Mouse (Mus musculus) forebrain, embryonic 13.5 days (tissue): ENCODE data around the gene Gtf3c6. TPM values are rescaled to one million over a fixed set of nuclear protein-coding genes. Genes with fewer than 3 reads are reported as not detected.
"Not testable (repeated sequence)": the region's sequence is repeated elsewhere in the genome, so short reads cannot be mapped to it uniquely, and the experiment has no call there.

Experiments used
- ATAC-seq: fragments of 200-750 bp; cut with Nextera tagmentation; 2 replicates; pipeline ENCODE4 v1.8.0; 2017
- H3K27ac ChIP-seq: fragments of 300-500 bp; sonication (generic); 2 replicates; pipeline ENCODE4 v1.5.1; 2015; ENCODE audit warnings: inconsistent platforms, mild to moderate bottlenecking, moderate library complexity
- H3K27me3 ChIP-seq: fragments of 300-500 bp; sonication (generic); 2 replicates; pipeline ENCODE4 v1.6.1; 2015; ENCODE audit warnings: mild to moderate bottlenecking, inconsistent platforms
- H3K36me3 ChIP-seq: fragments of 300-500 bp; sonication (generic); 2 replicates; pipeline ENCODE4 v1.6.1; 2015; ENCODE audit warnings: mild to moderate bottlenecking, inconsistent platforms; ENCODE audit not compliant: poor library complexity, severe bottlenecking
- H3K4me1 ChIP-seq: fragments of 300-500 bp; sonication (generic); 2 replicates; pipeline ENCODE4 v1.6.1; 2015; ENCODE audit warnings: inconsistent platforms
- H3K4me2 ChIP-seq: fragments of 300-500 bp; sonication (generic); 2 replicates; pipeline ENCODE4 v1.6.1; 2015; ENCODE audit warnings: inconsistent platforms, mild to moderate bottlenecking, moderate library complexity
- H3K4me3 ChIP-seq: fragments of 300-500 bp; sonication (generic); 2 replicates; pipeline ENCODE4 v1.5.1; 2015; ENCODE audit warnings: mild to moderate bottlenecking, inconsistent platforms
- H3K9ac ChIP-seq: fragments of 300-500 bp; sonication (generic); 2 replicates; pipeline ENCODE4 v1.6.1; 2015; ENCODE audit warnings: mild to moderate bottlenecking, inconsistent platforms
- H3K9me3 ChIP-seq: fragments of 300-500 bp; sonication (generic); replicated peaks from 2 replicates; pipeline ENCODE4 v1.6.1; 2016; ENCODE audit warnings: inconsistent platforms
- WGBS: fragments of 180-500 bp; shearing (Covaris S2); methylation state at CpG from one replicate; pipeline ENCODE4 v1.1.7; 2015; 5-methylcytosine and 5-hydroxymethylcytosine counted together
- polyA plus RNA-seq: library from polyadenylated mRNA; unstranded; fragments of >200 nt; fragmentation: Nextera tagmentation; extraction: Ambion mirVana; gene quantifications from 2 replicates; pipeline ENCODE4 v1.2.1, GENCODE M21; 2015

The Gtf3c6 gene
- 116 and 122 TPM in 2 replicates for polyA plus RNA-seq

DNA sequence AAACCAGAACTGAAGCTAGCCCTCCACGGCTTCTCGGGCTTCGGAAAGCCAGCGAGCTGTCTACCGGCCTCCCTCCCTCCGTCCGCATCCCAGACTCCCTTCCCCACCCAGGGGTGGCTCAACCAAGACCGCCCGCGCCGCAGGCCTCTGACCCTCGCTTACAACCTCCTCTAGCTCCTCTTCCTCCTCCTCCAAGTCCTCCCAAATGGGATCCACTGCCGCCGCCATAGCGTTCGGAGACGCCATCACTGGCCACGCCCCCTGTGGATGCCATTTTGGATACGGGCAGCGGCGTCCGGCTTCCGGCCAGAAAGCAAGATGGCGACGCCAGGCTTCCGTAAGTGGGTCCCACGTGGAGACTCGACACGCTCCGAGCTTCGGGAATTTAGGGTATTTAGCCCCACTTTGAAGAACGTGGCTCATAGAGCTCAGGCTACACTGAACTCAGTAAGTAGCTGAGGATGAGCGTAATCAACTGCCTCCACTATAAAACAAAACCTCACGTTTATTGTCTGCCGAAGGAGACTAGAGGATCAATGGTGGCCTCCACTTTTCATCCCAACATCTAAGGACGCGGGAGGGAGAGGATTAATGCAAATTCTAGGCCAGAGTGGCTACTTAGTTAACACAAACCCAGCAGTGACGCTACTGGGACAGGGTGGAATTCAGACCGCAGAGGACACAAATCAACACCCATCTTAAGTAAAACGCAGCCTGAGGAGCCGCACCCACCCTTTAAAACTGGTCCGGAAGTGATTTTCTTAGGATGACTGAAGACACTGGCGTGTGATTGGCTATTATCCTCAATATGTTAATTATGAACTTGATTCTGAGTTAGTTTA lies at the start of gene Gtf3c6:
Gene Gtf3c6, minus strand, starts transcription at position 695 of the 842 bp plus-strand sequence.
- WGBS: under 1% methylated on average over 43 of the region's 43 CpGs
- Histone ChIP-seq H3K27me3 (no peaks in the 10 kb centered on the region), H3K4me1 (peaks cover 6% of the 10 kb centered on the region; the same call in 1 of the 2 replicates), H3K9me3 (no peaks in the 10 kb centered on the region), H3K4me2 (peak within 1 kb of the TSS; percentile 65), H3K36me3 (peaks cover 21% of the 10 kb centered on the region), H3K27ac (peak within 1 kb of the TSS; percentile 93), H3K4me3 (peak within 1 kb of the TSS; percentile 77), H3K9ac (peak within 1 kb of the TSS; percentile 91)
- peak; percentile 80 for ATAC-seq

DNA sequence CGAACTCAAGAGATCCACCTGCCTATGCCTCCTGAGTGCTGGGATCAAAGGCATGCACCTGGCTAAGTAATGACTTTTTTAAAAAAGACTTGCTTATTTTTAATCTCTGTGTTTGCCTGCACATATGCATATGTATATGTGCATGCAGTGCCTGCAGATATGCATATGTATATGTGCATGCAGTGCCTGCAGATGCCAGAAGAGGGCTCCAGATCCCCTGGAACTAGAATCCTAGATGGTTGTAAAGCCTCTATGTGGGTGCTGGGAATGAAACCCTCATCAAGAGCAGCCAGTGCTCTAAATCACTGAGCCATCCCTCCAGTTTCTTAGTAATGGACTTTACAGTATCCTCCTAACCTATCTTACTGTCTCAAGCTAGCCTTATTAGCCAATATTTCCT lies 48.1 kb upstream of the Gtf3c6 start:
- peaks cover 2% of the 10 kb centered on the region; the same call in 1 of the 2 replicates for H3K9me3 ChIP-seq
- H3K4me3 ChIP-seq: no peak overlapping the region
- no peak for ATAC-seq
- 0 out of 2 replicates have a peak, but pooled peaks cover 3% of the 10 kb centered on the region for H3K4me1 ChIP-seq
- no peaks in the 10 kb centered on the region for H3K36me3 ChIP-seq
- WGBS: 83% methylated on average over 1 of the region's 1 CpGs
- H3K27me3 ChIP-seq: no peaks in the 10 kb centered on the region
- H3K27ac ChIP-seq: no peak overlapping the region
- no peak overlapping the region for H3K9ac ChIP-seq
- H3K4me2 ChIP-seq: no peak overlapping the region

DNA sequence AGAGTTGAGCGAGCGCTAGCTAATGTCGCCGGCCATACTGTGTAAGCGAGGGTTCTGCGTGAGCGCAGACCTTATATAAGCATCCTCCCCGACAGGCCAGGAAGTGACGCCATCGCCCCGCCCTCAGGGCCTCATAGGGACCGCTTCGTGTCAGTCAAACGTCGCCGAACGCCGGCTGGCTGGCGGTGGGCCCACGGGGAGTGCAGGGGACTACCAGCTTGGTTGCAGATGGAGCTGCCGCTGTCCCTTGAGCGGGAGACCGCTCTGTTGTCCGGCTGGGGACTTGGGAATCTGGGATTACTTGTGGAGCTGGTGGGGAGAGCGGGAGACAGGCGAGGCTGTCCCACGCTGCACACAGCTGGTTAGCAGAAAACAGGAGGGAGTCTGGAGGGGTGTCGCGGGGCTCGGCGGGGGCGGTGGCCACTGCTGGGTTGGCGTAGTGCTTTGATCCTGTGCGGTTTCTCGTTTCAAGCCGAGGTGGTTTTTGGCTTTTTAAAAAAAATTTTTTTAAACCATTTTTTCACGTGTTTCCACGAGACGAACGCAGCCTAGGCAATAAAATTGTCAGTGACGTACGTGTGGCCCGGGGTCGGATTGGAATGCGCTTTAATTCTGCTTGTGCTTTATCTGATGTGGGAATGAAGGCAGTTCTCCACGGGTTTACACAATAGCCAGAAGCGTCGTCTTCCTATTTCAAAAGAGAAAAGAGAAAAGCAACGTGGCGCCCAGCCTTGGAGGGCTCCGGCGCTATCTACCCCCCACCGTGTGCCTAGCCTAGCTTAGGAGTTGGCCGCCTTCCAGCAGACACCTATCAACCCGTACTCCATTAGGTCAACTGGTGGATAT lies 44.5 kb upstream of the Gtf3c6 start, which contains the start of gene Amd1:
Gene Amd1, minus strand, starts transcription at position 47 of the 846 bp plus-strand sequence.
- H3K4me3 ChIP-seq: peak within 1 kb of the TSS; percentile 98
- H3K4me2 ChIP-seq: peak within 1 kb of the TSS; percentile 76
- H3K9ac ChIP-seq: peak within 1 kb of the TSS; percentile 97
- H3K9me3 ChIP-seq: peaks cover 2% of the 10 kb centered on the region; the same call in 1 of the 2 replicates
- peak; percentile 98 for ATAC-seq
- peaks cover 28% of the 10 kb centered on the region for H3K4me1 ChIP-seq
- WGBS: under 1% methylated on average over 55 of the region's 55 CpGs
- no peaks in the 10 kb centered on the region for H3K27me3 ChIP-seq
- no peaks in the 10 kb centered on the region for H3K36me3 ChIP-seq
- H3K27ac ChIP-seq: peak within 1 kb of the TSS; percentile 99

DNA sequence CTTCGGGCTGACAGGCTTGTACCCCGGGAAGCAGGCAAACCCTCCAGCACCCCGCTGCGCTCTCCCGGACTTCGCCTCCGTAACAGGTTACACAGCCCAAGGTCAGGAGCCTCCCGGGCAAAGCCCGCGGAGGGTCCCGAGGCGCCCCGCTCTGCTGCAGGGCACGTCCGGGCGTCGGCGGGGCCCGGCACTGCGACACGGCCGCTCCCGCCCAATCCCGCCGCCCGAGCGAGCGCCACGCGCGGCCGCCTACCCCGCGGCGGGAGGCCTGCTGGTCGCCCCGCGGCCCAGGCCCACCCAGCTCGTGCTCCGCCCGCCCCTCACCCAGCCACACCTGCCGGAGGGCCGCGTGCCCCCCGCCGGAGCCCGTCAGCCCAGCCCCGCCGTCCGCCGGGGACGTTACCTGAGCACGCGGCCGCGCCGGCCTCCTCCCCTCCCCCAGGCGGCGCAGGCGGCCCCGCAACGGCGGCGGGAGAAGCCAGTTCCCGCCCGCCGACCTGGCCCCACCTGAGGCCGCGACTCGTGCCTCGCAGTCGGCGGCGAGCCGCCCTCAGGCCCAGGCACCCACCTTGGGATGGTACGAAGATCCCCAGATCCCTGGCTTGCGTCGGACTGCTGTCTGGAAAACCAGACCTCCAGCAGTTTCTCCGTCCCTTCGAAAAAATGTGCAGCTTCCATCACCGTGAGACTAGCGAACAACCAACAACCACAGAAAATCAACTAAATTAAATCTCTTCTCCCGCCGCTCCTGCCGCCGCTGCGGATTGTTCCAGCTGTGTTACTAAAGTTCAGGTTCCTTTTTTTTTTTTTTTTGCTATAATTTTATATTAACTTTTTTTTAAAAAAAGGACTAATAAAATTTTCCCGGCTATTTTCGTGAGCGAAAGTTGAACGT lies 43.5 kb upstream of the Gtf3c6 start:
- ATAC-seq: peak; percentile 14
- not testable (repeated sequence) for H3K9me3 ChIP-seq, H3K36me3 ChIP-seq, H3K27me3 ChIP-seq
- H3K4me3 ChIP-seq: peak overlapping the region; percentile 98
- H3K4me2 ChIP-seq: peak overlapping the region; percentile 76
- WGBS: 1% methylated on average over 45 of the region's 91 CpGs
- peaks cover 33% of the 10 kb centered on the region for H3K4me1 ChIP-seq
- H3K27ac ChIP-seq: peak overlapping the region; percentile 89
- H3K9ac ChIP-seq: peak overlapping the region; percentile 97

DNA sequence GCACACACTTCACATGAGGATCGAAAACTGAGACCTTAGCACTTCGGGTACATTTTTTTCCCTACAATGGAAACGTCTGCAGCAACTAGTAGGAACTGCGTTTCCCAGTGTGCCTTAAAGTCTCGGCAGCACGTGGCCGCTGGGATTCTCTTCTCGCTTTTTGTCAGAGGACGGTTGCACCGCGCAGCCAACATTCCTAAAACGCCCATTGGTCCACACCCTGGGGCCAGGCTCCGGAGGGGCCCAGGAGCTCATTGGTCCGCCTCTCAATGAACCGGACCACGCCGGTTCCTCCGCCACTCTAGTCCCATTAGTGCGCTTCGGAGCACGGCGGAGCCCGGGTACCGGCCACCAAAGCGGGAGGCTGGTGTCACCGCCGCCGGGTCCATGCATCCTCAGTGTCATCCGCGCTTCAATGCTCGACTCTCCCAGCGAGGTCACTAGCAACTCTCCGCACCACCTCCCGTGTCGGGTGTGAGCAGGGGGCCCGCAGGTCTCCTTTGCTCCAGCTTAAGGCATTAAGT lies 42.8 kb upstream of the Gtf3c6 start:
- WGBS: under 1% methylated on average over 36 of the region's 36 CpGs
- peak; percentile 76 for ATAC-seq
- Histone ChIP-seq H3K36me3 (no peaks in the 10 kb centered on the region), H3K27ac (peak overlapping the region; percentile 89), H3K4me2 (peak overlapping the region; percentile 76), H3K9ac (peak overlapping the region; percentile 97), H3K9me3 (no peaks in the 10 kb centered on the region), H3K4me1 (peaks cover 38% of the 10 kb centered on the region), H3K4me3 (peak overlapping the region; percentile 98), H3K27me3 (no peaks in the 10 kb centered on the region)

DNA sequence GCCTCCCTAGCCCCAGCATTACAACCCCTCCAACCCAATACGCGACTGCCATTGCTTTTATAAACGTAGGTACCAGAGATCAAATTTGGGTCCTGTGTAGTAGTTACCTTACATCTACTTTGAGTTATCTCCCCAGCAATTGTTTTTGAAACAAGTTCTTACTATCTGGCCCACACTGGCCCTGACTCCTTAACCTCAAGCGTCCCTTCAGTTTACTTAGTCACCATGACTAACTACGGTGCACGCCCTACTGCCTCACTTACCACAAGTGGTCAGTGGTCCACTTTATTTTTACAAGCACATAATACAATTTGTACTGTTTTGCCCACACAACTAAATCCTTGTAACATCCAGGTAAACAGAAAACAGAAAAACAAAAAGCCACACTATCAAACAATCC lies 34.7 kb upstream of the Gtf3c6 start:
- Histone ChIP-seq H3K9me3 (no peaks in the 10 kb centered on the region), H3K9ac (no peak overlapping the region), H3K27ac (no peak overlapping the region), H3K27me3 (no peaks in the 10 kb centered on the region), H3K4me3 (no peak overlapping the region), H3K36me3 (peaks cover 34% of the 10 kb centered on the region), H3K4me2 (no peak overlapping the region), H3K4me1 (peaks cover 21% of the 10 kb centered on the region; the same call in 1 of the 2 replicates)
- 92% methylated on average over 6 of the region's 6 CpGs for WGBS
- ATAC-seq: no peak

DNA sequence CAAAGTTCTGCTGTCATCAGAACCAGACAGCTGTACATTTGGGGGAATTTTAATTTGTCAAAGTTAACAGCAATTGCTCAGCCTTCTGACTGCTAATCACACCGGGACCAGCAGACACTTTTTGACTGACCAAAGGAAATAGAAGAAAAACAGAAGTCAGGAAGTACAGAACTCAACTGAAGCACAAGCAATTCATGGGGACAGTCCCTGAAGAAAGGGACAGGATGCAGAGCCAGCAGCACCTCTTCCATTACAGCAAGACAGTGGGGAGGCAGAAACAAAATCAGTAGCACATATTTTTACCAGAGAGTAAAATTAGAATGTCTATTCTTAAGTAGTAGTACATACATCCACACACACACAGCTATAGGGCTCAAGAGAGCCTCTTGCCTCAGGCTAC lies 28.9 kb upstream of the Gtf3c6 start:
- Histone ChIP-seq H3K4me2 (no peak overlapping the region), H3K9me3 (no peaks in the 10 kb centered on the region), H3K9ac (no peak overlapping the region), H3K27me3 (no peaks in the 10 kb centered on the region), H3K4me1 (no peaks in the 10 kb centered on the region), H3K36me3 (peaks cover 47% of the 10 kb centered on the region), H3K4me3 (no peak overlapping the region), H3K27ac (no peak overlapping the region)
- WGBS: 94% methylated on average over 1 of the region's 1 CpGs
- ATAC-seq: no peak

DNA sequence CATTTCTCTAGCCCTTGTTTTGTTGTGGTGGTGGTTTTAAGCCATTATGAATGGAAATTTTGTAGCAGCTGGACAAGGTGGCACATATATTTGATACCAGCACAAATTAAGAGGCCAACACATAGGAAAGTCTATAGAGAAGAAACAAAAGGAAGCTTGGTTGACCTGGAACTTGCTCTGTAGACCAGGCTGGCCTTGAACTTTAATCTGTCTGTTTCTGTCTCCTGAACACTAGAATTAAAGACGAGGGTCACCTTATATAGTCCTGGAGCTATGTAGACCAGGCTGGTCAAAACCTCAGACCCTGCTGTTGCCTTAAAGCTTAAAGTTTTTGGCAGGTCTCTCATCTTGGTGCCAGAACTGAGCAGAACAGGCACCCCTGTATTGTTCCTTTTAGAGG lies 27.7 kb upstream of the Gtf3c6 start:
- no peaks in the 10 kb centered on the region for H3K9me3 ChIP-seq
- no peak overlapping the region for H3K27ac ChIP-seq
- H3K36me3 ChIP-seq: peaks cover 36% of the 10 kb centered on the region
- no peaks in the 10 kb centered on the region for H3K4me1 ChIP-seq
- H3K27me3 ChIP-seq: no peaks in the 10 kb centered on the region
- H3K9ac ChIP-seq: no peak overlapping the region
- 92% methylated on average over 1 of the region's 1 CpGs for WGBS
- H3K4me2 ChIP-seq: no peak overlapping the region
- no peak overlapping the region for H3K4me3 ChIP-seq
- ATAC-seq: no peak

DNA sequence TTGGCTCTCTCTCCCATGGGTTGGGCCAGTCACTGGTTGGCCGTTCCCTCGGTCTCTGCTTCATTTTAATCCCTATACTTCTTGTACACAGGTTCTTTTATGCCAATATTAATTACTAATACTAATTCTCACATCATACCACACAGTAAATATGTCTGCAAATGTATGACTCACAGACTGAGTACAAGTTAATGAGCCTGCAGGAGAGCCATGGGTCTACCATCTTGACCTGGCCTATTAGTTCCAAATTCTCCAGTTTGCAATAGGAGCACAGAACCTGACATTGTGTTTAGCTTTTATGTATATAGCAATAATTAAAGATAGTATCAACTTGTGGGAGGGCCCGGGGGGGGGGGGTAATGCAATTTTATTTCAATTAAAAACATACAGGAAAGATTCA lies 27.1 kb upstream of the Gtf3c6 start:
- Histone ChIP-seq H3K4me2 (no peak overlapping the region), H3K9ac (no peak overlapping the region), H3K4me1 (no peaks in the 10 kb centered on the region), H3K9me3 (no peaks in the 10 kb centered on the region), H3K4me3 (no peak overlapping the region), H3K36me3 (peaks cover 31% of the 10 kb centered on the region), H3K27me3 (no peaks in the 10 kb centered on the region), H3K27ac (no peak overlapping the region)
- 87% methylated on average over 3 of the region's 3 CpGs for WGBS
- no peak for ATAC-seq

DNA sequence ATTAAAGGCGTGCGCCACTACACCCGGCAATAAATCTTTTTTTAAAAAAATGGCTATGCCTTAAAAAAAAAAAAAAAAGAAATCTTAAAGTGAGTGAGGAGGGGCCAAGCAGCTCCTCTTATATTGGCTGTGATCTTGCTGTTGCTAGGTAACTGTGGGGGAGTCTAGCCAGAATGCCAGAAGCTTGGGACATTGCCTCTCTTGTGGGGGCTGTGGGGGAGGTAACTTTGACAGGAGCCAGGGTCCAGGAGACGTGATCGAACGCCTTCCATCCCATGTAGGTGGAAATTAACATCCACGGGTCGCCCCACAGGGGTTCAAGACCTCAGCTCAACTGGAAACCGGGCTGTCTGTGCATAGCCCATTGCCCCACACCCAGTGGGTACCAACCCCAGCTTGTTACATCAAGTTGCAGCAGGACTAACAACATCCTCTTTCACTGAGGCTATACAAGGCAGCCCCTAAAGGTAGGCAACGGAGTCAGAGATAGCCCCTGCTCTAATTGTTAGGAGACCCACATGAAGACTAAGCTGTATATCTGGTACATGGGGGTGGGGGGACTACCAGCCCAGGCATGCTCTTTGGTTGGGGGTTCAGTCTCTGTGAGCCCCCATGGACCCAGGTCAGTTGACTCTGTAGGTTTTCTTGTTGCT lies 26.4 kb upstream of the Gtf3c6 start:
- no peaks in the 10 kb centered on the region for H3K4me1 ChIP-seq
- H3K4me2 ChIP-seq: no peak overlapping the region
- H3K4me3 ChIP-seq: no peak overlapping the region
- peak; percentile 71 for ATAC-seq
- peaks cover 26% of the 10 kb centered on the region for H3K36me3 ChIP-seq
- no peaks in the 10 kb centered on the region for H3K9me3 ChIP-seq
- no peak overlapping the region for H3K9ac ChIP-seq
- no peak overlapping the region for H3K27ac ChIP-seq
- H3K27me3 ChIP-seq: no peaks in the 10 kb centered on the region
- WGBS: 82% methylated on average over 10 of the region's 10 CpGs

DNA sequence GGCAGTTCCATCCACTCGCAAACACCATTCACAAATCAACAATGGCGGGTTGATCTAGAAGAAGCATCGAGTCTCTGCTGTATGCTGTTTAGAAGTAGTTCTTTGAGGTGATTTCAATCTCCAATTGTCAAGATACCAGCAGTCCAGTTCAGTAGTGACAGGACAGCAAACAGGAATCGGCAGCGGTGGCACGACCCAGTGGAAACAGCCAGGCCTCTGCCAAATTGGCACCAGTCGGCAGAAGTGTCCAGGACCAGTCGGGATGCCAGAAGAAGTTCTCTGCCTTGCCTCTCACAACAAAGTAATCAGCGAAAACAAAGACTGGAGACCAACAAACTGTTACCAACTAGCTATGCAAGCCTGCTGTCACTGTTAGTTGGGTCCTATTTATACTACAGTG lies 25.7 kb upstream of the Gtf3c6 start:
- no peaks in the 10 kb centered on the region for H3K9me3 ChIP-seq
- no peak overlapping the region for H3K4me2 ChIP-seq
- no peaks in the 10 kb centered on the region for H3K4me1 ChIP-seq
- H3K4me3 ChIP-seq: no peak overlapping the region
- no peak overlapping the region for H3K9ac ChIP-seq
- no peak overlapping the region for H3K27ac ChIP-seq
- peaks cover 25% of the 10 kb centered on the region for H3K36me3 ChIP-seq
- no peaks in the 10 kb centered on the region for H3K27me3 ChIP-seq
- 94% methylated on average over 9 of the region's 9 CpGs for WGBS
- no peak; the same call in 1 of the 2 replicates for ATAC-seq
